Mouse (Mus musculus): ENCODE results near the gene Dclre1b.
"Not testable (repeated sequence)": the region's sequence is repeated elsewhere in the genome, so short reads cannot be mapped to it uniquely, and the experiment has no call there.

Gene Dclre1b

DNA sequence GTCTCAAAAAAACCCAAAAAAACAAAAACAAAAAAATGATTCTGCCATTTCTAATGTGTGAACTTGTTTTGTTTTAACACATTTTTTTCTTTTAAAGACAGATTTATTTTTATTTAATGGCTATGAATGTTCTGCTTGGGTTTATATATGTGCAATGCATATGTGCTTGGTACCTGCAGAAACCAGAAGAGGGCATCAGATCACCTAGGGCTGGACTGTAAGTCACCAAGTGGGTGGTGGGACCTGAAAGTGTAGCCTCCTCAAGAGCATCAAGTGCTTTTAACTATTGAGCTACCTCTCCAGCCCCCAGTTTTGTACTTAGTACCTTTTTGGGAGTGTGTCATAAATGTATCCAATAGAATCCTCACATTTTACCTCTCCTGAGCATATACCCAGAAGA lies 18.3 kb upstream of the Dclre1b start:
- intact Hi-C loops (cut with DNase I), result no loop called here

- intact Hi-C loops (cut with DNase I), result loop anchor here (5.0 kb wide), 1 partner anchor 59 kb away; no protein-coding TSS in a partner anchor
Observed at GRCm38 (mm10) chr3:103810967-103811366, 1.7 kb upstream of the Dclre1b start.

DNA sequence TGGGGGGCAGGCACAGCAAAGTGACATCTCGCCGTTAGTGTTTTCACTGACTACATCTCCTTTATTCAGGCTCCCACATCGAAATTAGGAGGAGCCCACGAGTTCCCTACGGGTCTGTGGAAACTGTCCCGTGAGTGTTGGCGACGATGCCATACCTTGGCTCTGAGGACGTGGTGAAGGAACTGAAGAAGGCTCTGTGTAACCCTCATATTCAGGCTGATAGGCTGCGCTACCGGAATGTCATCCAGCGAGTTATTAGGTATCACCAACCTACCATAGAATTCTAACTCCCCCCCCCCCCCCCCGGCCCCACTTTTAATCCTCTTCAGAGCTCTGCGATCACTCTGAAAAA lies 531 bp upstream of the Dclre1b start:
- intact Hi-C loops (cut with DNase I), result loop anchor here (2.0 to 5.0 kb wide), 2 partner anchors 19 to 57 kb away; partner anchors contain the start of gene Hipk1

- intact Hi-C loops (cut with DNase I), result no loop called here
Observed at GRCm38 (mm10) chr3:103805671-103806070, 3.6 kb downstream of the Dclre1b start.

- intact Hi-C loops (cut with DNase I), result no loop called here
Observed at GRCm38 (mm10) chr3:103802861-103803260, 6.4 kb downstream of the Dclre1b start.

DNA sequence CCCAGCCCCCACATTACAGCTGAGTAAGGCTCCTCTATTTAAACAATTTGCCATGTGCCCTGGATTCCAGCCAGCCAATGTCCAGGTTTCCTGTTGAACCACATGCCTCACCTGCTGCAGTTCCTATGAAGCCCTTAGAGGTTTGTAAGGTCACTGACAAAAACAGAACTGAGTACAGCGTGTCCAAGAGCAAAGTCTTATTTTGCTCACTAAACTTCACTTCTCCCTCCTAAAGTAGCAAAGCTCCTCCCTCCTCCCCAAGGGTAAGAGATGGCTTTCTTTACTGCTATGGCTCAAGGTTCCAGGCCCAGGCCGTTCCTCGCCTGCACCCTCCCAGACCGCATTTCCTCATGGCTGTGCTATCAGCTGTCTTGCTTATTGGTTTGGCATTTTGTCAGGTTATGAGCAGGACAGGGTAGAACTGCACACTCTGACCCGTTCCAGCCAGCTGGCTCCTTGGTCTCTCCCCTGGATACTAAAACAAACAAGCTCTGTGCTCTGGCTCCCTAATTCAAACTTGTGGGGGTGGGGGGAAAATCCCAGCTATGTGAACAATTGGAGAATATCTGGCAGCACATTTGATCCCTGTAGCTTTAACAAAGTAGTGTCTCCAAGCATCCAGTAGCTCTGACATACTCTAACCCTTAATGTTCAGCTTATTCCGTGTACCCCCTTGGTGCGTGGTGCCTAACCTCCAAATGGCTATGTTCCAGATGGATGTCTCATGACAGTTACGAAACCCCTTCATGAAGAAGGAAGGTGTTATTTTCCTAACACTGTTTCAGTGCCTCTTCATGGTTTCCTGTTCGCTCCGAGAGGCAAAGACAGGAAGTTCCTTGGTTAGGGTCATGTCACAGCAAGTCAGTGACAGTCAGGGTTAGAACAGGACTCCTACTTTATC lies 7.4 kb downstream of the Dclre1b start:
- intact Hi-C loops (cut with DNase I), result no loop called here

GRCm38 (mm10) chr3:103799507-103799906 lies 9.7 kb downstream of the Dclre1b start:
- intact Hi-C loops (cut with DNase I), result no loop called here

DNA sequence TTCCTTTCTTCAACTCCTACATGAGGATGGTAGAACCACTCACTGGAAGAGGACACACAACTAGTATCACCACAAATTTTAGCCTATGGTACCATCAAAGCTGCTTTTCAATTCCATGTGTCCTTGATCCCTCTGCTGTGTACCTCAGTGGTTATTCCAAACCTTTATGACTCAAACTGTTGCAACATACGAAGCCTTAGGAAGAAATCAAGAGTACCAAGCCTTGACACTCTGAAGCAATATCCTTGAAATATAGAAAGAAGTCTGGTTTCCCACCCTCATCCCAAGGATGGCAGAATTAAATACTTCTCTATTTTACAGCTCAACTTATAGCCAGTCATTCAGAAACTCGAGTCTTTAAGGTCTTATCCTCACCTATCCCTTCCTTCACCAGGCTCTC lies 12.9 kb downstream of the Dclre1b start:
- intact Hi-C loops (cut with DNase I), result no loop called here

DNA sequence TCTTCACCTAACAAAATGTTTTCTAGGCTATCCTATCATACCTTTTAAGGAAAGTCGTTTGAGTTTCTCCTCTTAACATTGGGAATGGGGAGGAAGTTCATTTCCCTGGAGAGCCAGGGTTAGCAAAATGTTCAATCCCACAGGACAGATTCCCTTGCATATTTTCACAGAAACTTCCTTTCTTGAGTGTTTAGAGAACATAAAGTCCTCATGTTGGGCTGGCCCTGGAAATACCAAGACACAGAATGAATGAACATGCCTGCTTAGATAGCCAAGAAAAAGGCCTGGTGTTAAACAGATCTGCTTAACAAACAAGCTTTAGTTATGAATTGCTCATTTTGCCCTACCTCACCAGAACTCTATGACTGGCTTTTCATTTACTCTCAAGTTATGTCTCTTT lies 16.7 kb downstream of the Dclre1b start:
- intact Hi-C loops (cut with DNase I), result no loop called here

DNA sequence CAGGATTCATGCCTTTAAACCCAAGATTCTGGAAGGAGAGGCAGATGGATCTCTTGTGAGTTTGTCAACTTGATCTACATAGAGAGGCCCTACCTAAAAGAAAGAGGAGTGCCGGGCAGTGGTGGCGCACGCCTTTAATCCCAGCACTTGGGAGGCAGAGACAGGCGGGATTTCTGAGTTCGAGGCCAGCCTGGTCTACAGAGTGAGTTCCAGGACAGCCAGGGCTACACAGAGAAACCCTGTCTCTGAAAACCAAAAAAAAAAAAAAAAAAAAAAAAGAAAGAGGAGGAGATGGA lies 17.2 kb downstream of the Dclre1b start:
- intact Hi-C loops (cut with DNase I), result not testable (repeated sequence)

DNA sequence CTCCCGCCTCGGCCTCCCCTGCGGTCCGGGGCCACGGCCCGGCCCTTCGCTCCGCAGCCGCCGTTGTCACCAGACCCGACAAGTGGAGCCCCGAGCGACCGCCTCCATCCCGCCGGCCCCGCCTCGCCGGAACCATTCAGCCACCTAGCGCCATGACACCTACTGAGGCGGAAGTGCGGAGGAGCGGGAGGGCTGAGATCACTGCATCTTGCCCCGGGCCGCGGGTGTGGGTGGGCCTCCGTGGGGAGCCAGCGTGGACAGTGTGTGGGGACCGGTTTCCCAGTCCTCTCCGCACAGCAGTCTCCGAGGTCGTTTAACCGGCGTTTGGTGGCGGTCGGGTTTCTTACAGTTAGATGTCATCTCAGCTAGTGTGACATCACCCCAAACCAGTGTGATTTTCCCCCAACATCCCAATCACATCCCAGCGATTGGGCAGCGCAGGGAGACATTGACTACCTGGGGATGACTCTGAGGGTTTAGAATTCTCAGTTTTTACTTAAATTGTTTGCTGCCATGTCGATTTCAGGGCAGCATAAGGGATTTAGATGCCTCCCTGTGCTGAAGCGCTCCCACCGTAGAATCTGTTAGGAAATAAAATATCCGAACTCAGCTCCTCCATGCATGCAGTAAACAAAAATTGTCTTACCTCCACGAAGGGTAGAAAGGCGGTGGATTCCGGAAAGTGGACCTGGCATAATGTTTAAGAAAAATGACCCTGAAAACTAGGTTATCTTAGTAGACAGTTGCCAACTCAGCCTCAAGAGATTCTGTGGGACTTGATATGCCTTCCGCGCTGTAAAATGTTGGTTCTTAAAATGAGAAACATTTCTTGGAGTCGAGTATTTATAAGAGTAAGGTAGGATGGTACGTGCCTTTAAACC lies 17.8 kb downstream of the Dclre1b start, which contains the start of gene Hipk1:
Hipk1 (minus strand) TSS at position 334 of the 881 bp plus-strand sequence.
- intact Hi-C loops (cut with DNase I), result loop anchor here (2.0 kb wide), 1 partner anchor 17 kb away; the partner anchor contains the start of genes Ap4b1, Dclre1b and Gm43064

DNA sequence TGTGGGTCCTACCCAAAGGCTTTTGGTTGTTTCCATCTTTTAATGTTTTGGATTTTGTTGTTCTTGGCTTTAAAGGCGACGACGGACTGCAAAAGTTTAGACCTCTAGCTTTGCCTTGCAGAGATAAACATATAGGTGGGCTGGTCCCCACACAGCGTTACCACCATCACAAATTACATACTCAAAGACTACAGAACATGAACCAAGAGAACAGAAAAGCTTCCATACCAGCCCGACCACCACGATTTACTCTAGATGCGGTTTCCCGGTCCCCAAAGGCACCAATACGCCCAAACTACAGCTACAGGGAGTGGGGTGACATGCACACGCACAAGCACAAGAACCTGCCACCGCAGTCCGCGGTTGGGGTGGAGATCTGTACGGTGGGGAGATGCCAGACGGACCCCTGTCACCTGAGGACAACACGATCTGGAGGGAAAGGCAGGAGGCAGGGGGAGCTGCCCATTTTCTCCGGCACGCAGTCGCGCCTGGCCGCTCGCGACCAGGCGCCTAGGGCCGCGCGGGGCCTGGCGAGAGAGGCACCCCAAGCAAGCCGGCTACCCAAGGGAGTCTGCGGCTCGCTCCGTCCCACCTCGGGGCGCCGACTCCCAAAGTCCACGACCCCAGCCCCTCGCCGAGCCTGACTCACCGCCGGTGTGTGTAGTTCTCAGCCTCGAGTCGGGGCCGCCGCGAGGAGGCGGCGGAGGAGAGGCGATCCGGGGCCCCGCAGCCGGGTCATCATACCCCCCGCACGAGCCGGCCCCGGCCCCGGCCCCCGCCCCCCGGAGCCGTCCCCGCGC lies 18.7 kb downstream of the Dclre1b start:
- intact Hi-C loops (cut with DNase I), result loop anchor here (2.0 kb wide), 1 partner anchor 18 kb away; the partner anchor contains the start of genes Ap4b1, Dclre1b and Gm43064

DNA sequence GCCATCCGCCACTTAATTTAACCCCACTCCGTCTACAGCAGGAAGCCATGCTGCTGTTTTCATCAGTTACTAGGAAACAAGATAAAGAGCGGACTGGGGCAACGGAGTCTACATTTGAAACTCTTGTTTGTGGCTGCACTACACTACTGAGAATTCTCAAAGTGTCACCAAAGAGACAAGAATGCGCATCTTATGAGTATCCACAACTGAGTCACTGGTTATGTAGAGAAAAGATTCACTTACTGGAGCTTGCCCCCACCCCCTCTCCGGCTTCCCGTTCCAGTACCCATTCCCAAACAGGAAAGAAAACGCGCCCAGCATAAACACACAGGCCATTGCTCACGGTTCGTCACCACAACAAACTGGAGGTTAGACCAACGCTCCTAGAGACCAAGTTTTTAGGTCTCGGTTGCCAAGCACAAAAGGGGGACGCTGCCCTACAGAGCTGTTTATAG lies 19.3 kb downstream of the Dclre1b start:
- intact Hi-C loops (cut with DNase I), result loop anchor here (2.0 kb wide), 1 partner anchor 19 kb away; the partner anchor contains the start of genes Ap4b1, Dclre1b and Gm43064

- intact Hi-C loops (cut with DNase I), result no loop called here
Observed at GRCm38 (mm10) chr3:103789096-103789495, 20.1 kb downstream of the Dclre1b start.

GRCm38 (mm10) chr3:103787225-103787624 lies 22.0 kb downstream of the Dclre1b start:
- intact Hi-C loops (cut with DNase I), result no loop called here

DNA sequence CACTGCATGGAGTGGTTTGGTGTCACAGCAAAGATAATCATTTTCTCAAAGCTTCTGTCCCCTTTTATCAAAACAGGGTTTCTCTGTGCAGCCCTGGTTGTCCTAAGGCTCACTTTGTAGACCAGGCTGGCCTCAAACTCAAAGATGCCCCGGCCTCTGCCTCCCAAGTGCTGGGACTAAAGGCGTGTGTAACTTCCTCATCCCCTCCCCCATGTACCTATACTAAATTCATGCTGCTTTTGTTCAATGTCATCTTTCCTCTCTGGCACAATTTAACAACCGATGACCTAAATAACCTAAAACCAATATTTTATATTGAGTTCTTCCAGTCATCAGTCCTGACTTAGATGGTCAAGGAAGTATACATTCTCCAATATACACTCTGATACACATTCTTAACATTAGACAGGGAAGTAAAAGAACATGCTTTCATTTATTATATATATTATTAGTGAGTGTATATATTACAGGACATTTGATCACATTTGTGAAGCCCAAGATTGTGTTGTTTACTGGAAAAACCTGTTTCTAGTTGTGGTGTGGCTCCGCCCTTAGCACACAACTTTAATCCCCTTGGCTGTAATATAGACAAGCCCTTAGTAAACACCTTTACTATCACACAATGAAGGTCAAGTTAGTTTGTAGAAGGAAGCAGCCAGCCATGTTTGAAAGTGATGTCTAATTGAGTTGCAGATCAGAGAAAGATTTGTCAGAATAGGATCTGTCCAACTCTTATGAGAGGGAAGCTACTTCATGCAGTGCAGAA lies 26.2 kb downstream of the Dclre1b start:
- intact Hi-C loops (cut with DNase I), result no loop called here

DNA sequence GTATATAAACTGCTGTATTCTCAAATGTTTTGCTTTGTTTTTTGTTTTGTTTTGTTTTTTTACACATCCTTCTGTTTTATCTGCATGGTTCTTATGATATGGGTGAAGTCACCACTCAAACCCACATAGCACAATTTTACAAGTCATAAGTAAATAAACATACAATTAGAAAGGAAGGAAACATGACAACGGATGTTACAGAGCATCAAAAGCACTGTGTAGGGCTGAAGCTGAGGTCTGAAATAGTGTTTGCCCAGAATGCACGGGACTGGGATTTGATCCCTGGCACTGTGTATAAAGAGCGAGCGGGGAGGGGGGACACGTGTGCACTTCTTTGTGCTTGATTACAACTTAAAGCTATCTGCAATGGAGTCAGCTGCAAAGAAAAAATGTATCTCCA lies 28.5 kb downstream of the Dclre1b start:
- intact Hi-C loops (cut with DNase I), result no loop called here

GRCm38 (mm10) chr3:103780271-103780670 lies 29.0 kb downstream of the Dclre1b start:
- intact Hi-C loops (cut with DNase I), result no loop called here

DNA sequence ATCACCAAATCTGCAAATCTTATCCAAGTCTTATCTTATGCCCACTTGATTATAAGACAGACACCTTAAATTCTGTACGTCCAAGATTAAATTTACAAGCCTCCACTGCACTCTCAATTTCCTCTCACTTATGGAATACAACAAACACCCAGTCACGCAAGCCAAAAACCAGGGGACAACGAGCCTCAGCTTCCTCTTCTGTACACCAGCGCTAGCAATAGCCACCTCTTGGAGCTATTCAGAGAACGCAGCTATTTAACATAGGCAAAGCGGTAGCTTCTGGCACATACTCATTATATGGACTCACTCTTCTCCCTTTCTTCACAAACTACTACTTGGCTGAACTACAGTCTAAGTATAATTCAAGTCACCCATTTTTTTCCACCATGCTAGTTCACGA lies 30.1 kb downstream of the Dclre1b start:
- intact Hi-C loops (cut with DNase I), result no loop called here

GRCm38 (mm10) chr3:103778660-103779059 lies 30.6 kb downstream of the Dclre1b start:
- intact Hi-C loops (cut with DNase I), result no loop called here
